Mouse (Mus musculus): Measurements from ENCODE around the gene Eipr1.

GRCm38 (mm10) chr12:28899696-28900095 is 148.1 kb downstream of the Eipr1 start:
- no peak for TF ChIP-seq CTCF (IDR thresholded peaks at IDR 0.05; ENCODE audit: insufficient read depth, low read length)
- no peak for TF ChIP-seq POLR2A (IDR thresholded peaks at IDR 0.05; ENCODE audit: borderline replicate concordance, extremely low read depth, low read depth, low read length)
